9 mouse cellular contexts compared by ENCODE assay signal in genomic region chr10:23403351-23403938, GRCm38 (mm10). TPM values are rescaled to one million over a fixed set of nuclear protein-coding genes. Genes with fewer than 3 reads are reported as not detected.
A peak's percentile ranks its signal among the peaks of the same experiment; 100 is the strongest.
DNase-seq lines count a peak whose midpoint lies in the region; ATAC-seq lines count a peak whose summit lies in the region.
"Had no signal": no experiment of that assay in that cellular context is flagged by ENCODE, and none has a peak within 500 bp of the region (broad histone marks: within the 10 kb centered on the region; RNA-seq: fewer than 3 reads in every experiment).

No protein-coding gene starts in this region.

- H3K27me3 ChIP-seq in heart, embryonic 12.5 days (replicated peaks): no peaks in the 10 kb centered on the region
- no peaks in the 10 kb centered on the region for H3K27me3 ChIP-seq in neural tube, embryonic 13.5 days
- H3K27me3 ChIP-seq: megakaryocyte, embryonic 14.5 days had no signal

- no peaks in the 10 kb centered on the region for H3K4me1 ChIP-seq in heart, embryonic 12.5 days (replicated peaks)
- no peaks in the 10 kb centered on the region for H3K4me1 ChIP-seq in neural tube, embryonic 13.5 days (replicated peaks)
- H3K4me1 ChIP-seq: megakaryocyte, embryonic 14.5 days had no signal

- H3K4me2 ChIP-seq in heart, embryonic 12.5 days: no peak overlapping the region
- H3K4me2 ChIP-seq in neural tube, embryonic 13.5 days: no peak overlapping the region

- DNase-seq in heart, postnatal 10 days: peak; percentile 5 to 14
- no peak for DNase-seq in neural tube, embryonic 10.5 days (ENCODE audit: extremely low spot score, low spot score)
- DNase-seq in kidney, adult 11 months: peak; percentile 48
- peak; percentile 21 for DNase-seq in skeletal muscle tissue, adult 2 months (ENCODE audit: low read depth, low spot score)
- no peak for DNase-seq in spleen, postnatal 36 days (ENCODE audit: low spot score in 2 of 2)
- DNase-seq in heart, postnatal 36 days: no peak

- H3K9ac ChIP-seq in heart, embryonic 12.5 days: no peak overlapping the region
- no peak overlapping the region for H3K9ac ChIP-seq in neural tube, embryonic 13.5 days

- intact Hi-C loops in heart, postnatal 10 days (cut with DNase I): loop anchor here (1.0 kb wide), 1 partner anchor 286 kb away; no protein-coding TSS in a partner anchor
- intact Hi-C loops in heart, postnatal 36 days (cut with DNase I): loop anchor here (2.0 kb wide), 1 partner anchor 287 kb away; no protein-coding TSS in a partner anchor

- 58% methylated on average over 4 of the region's 4 CpGs for WGBS in heart, embryonic 12.5 days
- WGBS in neural tube, embryonic 13.5 days: 56% methylated on average over 4 of the region's 4 CpGs

- no peaks in the 10 kb centered on the region for H3K36me3 ChIP-seq in heart, embryonic 12.5 days
- H3K36me3 ChIP-seq in neural tube, embryonic 13.5 days: no peaks in the 10 kb centered on the region

- H3K9me3 ChIP-seq in heart, embryonic 12.5 days (replicated peaks): peaks cover 7% of the 10 kb centered on the region
- H3K9me3 ChIP-seq in neural tube, embryonic 13.5 days: 0 out of 2 replicates have a peak, but pooled peaks cover 3% of the 10 kb centered on the region

- H3K27ac ChIP-seq in heart, embryonic 12.5 days (ENCODE audit: poor library complexity, severe bottlenecking): no peak overlapping the region
- H3K27ac ChIP-seq in neural tube, embryonic 13.5 days (replicated peaks): no peak overlapping the region

- no peak overlapping the region for H3K4me3 ChIP-seq in heart, embryonic 12.5 days
- no peak overlapping the region for H3K4me3 ChIP-seq in neural tube, embryonic 13.5 days
- H3K4me3 ChIP-seq: megakaryocyte, embryonic 14.5 days had no signal

- ATAC-seq in heart, embryonic 12.5 days (ENCODE audit: insufficient number of reproducible peaks, low FRiP score): no peak
- ATAC-seq in neural tube, embryonic 13.5 days (ENCODE audit: low read depth): 0 out of 2 replicates have a peak, but pooled peaks have one; percentile 40

RNA-seq across cellular contexts. Expression of gene Eya4, which starts 52.9 kb away (rescaled TPM):
- under 1 TPM; 0.26 to 0.32 TPM for total RNA-seq in heart, postnatal 10 days (2021)
- polyA plus RNA-seq in heart, embryonic 12.5 days (2016; fragmentation: Nextera tagmentation; extraction: Ambion mirVana): 0.97 and 1.4 TPM in 2 replicates
- 0.75 and 0.76 TPM in 2 replicates for polyA plus RNA-seq in neural tube, embryonic 13.5 days (2015; fragmentation: Nextera tagmentation; extraction: Ambion mirVana)
- total RNA-seq in heart, postnatal 36 days (2021): under 1 TPM; 0.19 to 0.25 TPM

Comparison
In these comparisons a context has a peak if more than half of its experiments do, and no peak if none do; other contexts are left out.
1. DNase-seq: peak in heart, postnatal 10 days (2 of 2), kidney, adult 11 months (single experiment) and skeletal muscle tissue, adult 2 months (single experiment); none in neural tube, embryonic 10.5 days (single experiment), spleen, postnatal 36 days (0 of 2) and heart, postnatal 36 days (0 of 2).